Mouse (Mus musculus) megakaryocyte-erythroid progenitor cell, adult 5-6 weeks (primary cell): ENCODE measurements around the gene Cmtm6. TPM values are rescaled to one million over a fixed set of nuclear protein-coding genes. Genes with fewer than 3 reads are reported as not detected.
A peak's percentile ranks its signal among the peaks of the same experiment; 100 is the strongest.
"Not testable (repeated sequence)": the region's sequence is repeated elsewhere in the genome, so short reads cannot be mapped to it uniquely, and the experiment has no call there.

Experiments used
- ATAC-seq: replicated peaks from 2 replicates; pipeline ENCODE4 v1.8.0; 2016; ENCODE audit warnings: mild to moderate bottlenecking, inconsistent platforms; ENCODE audit not compliant: severe bottlenecking, poor library complexity, low FRiP score, low TSS enrichment
- total RNA-seq, 2 experiments: library from RNA; stranded (forward) in 1 of 2; stranded (reverse) in 1 of 2; fragments of 200-1000, 215-1000 nt in 1 of 2; fragments of >200 nt in 1 of 2; fragmentation: Nextera tagmentation in 1 of 2; gene quantifications; 2 replicates each; pipeline ENCODE4 v1.2.3; 2014 to 2017

Gene Cmtm6
- total RNA-seq (2014; fragmentation: Nextera tagmentation) (21.3 and 22.7 TPM in 2 replicates), total RNA-seq (2017) (38.9 and 41.3 TPM in 2 replicates)

GRCm38 (mm10) chr9:114731011-114731755 is at the start of gene Cmtm6:
Gene Cmtm6 (plus strand): TSS chr9:114731116.
- peak; percentile 82 for ATAC-seq

- ATAC-seq: no peak
Observed at GRCm38 (mm10) chr9:114682193-114682592, 48.7 kb upstream of the Cmtm6 start.

GRCm38 (mm10) chr9:114686245-114686644 is 44.7 kb upstream of the Cmtm6 start:
- 0 out of 2 replicates have a peak, but pooled peaks have one; percentile 12 for ATAC-seq

GRCm38 (mm10) chr9:114687639-114688038 is 43.3 kb upstream of the Cmtm6 start:
- ATAC-seq: no peak

GRCm38 (mm10) chr9:114688252-114688952 is 42.5 kb upstream of the Cmtm6 start, which contains the start of gene Dync1li1:
Gene Dync1li1 (plus strand): TSS chr9:114688790.
- ATAC-seq: peak; percentile 87

- peak; percentile 62 for ATAC-seq
Observed at GRCm38 (mm10) chr9:114688953-114689407, 41.9 kb upstream of the Cmtm6 start.

GRCm38 (mm10) chr9:114690119-114690601 is 40.8 kb upstream of the Cmtm6 start:
- no peak for ATAC-seq

- no peak for ATAC-seq
Observed at GRCm38 (mm10) chr9:114691112-114691511, 39.8 kb upstream of the Cmtm6 start.

GRCm38 (mm10) chr9:114695662-114696061 is 35.3 kb upstream of the Cmtm6 start:
- ATAC-seq: not testable (repeated sequence)

- ATAC-seq: no peak
Observed at GRCm38 (mm10) chr9:114697072-114697471, 33.8 kb upstream of the Cmtm6 start.

- no peak for ATAC-seq
Observed at GRCm38 (mm10) chr9:114697926-114698325, 33.0 kb upstream of the Cmtm6 start.

GRCm38 (mm10) chr9:114699262-114699661 is 31.7 kb upstream of the Cmtm6 start:
- no peak for ATAC-seq

- ATAC-seq: peak; percentile 91
Observed at GRCm38 (mm10) chr9:114699882-114700665, 30.8 kb upstream of the Cmtm6 start.

- ATAC-seq: peak; percentile 40; the same call in 1 of the 2 replicates
Observed at GRCm38 (mm10) chr9:114701031-114701430, 29.9 kb upstream of the Cmtm6 start.

GRCm38 (mm10) chr9:114701921-114702320 is 29.0 kb upstream of the Cmtm6 start:
- ATAC-seq: no peak

GRCm38 (mm10) chr9:114707805-114708204 is 23.1 kb upstream of the Cmtm6 start:
- ATAC-seq: peak; percentile 79

- ATAC-seq: peak; percentile 68
Observed at GRCm38 (mm10) chr9:114710345-114710744, 20.6 kb upstream of the Cmtm6 start.

- ATAC-seq: no peak
Observed at GRCm38 (mm10) chr9:114713481-114713880, 17.4 kb upstream of the Cmtm6 start.

- ATAC-seq: no peak
Observed at GRCm38 (mm10) chr9:114716677-114717331, 14.1 kb upstream of the Cmtm6 start.
